Mouse (Mus musculus) liver, adult 2 months (tissue): ENCODE data around the gene 4930469K13Rik. TPM values are rescaled to one million over a fixed set of nuclear protein-coding genes. Genes with fewer than 3 reads are reported as not detected.

Source experiments
- DNase-seq: peaks from one replicate; pipeline ENCODE4 v3.0.0-alpha.2; 2011; ENCODE audit warnings: low read depth, low spot score; ENCODE audit errors: extremely low read depth
- H3K27ac ChIP-seq: fragments of 200-500 bp; replicated peaks from 2 replicates; pipeline ENCODE4 v1.5.1; 2012; ENCODE audit warnings: low read depth, mild to moderate bottlenecking, control low read depth, inconsistent platforms, low read length; ENCODE audit not compliant: insufficient read depth
- H3K27me3 ChIP-seq: fragments of 200-500 bp; 2 replicates; pipeline ENCODE4 v1.6.1; 2012; ENCODE audit warnings: mild to moderate bottlenecking, moderate library complexity, low read length, inconsistent platforms; ENCODE audit not compliant: control insufficient read depth, insufficient read depth
- H3K36me3 ChIP-seq: fragments of 200-500 bp; 2 replicates; pipeline ENCODE4 v1.6.1; 2012; ENCODE audit warnings: low read length, inconsistent platforms; ENCODE audit not compliant: control insufficient read depth, insufficient read depth
- H3K4me1 ChIP-seq: fragments of 200-500 bp; 2 replicates; pipeline ENCODE4 v1.6.1; 2011; ENCODE audit warnings: low read length; ENCODE audit not compliant: control insufficient read depth, insufficient read depth
- H3K4me3 ChIP-seq: fragments of 200-500 bp; 2 replicates; pipeline ENCODE4 v1.5.1; 2011; ENCODE audit warnings: low read depth, mild to moderate bottlenecking, control low read depth, low read length, moderate library complexity; ENCODE audit not compliant: insufficient read depth
- H3K79me2 ChIP-seq: fragments of 200-500 bp; 2 replicates; pipeline ENCODE4 v1.6.1; 2012; ENCODE audit warnings: inconsistent platforms, mild to moderate bottlenecking, low read length, moderate library complexity; ENCODE audit not compliant: control insufficient read depth, insufficient read depth
- H3K9ac ChIP-seq: fragments of 200-500 bp; 2 replicates; pipeline ENCODE4 v1.6.1; 2012; ENCODE audit warnings: low read depth, mild to moderate bottlenecking, control low read depth, inconsistent platforms, low read length
- CTCF ChIP-seq: fragments of 200-500 bp; IDR thresholded peaks from 2 replicates; pipeline ENCODE4 v1.5.1; 2011; ENCODE audit warnings: low read depth, low read length, control low read depth
- POLR2A ChIP-seq: fragments of 200-500 bp; IDR thresholded peaks from 2 replicates; pipeline ENCODE4 v1.6.1; 2011; ENCODE audit warnings: low read length, control low read depth; ENCODE audit not compliant: insufficient read depth; ENCODE audit errors: extremely low read depth
- WGBS: fragments of 180-500 bp; shearing (Covaris S2); methylation state at CpG from one replicate; pipeline ENCODE4 v1.1.7; 2018; 5-methylcytosine and 5-hydroxymethylcytosine counted together
- polyA plus RNA-seq: library from polyadenylated mRNA; depleted of rRNA; stranded (reverse); fragments of >200 nt; gene quantifications from 2 replicates; pipeline ENCODE4 v1.2.3, GENCODE M21; 2012
- total RNA-seq: library from RNA; depleted of rRNA; stranded (reverse); fragments of >200 nt; gene quantifications from 2 replicates; pipeline ENCODE4 v1.2.3, GENCODE M21; 2014

The 4930469K13Rik gene
- total and polyA plus RNA-seq, 2 experiments, result not detected

- Histone ChIP-seq H3K9ac (no peak overlapping the region), H3K27ac (no peak overlapping the region), H3K36me3 (no peaks in the 10 kb centered on the region)
Observed at GRCm38 (mm10) chr11:34008214-34008613, 90.1 kb downstream of the 4930469K13Rik start.

GRCm38 (mm10) chr11:34007616-34008015 is 90.7 kb downstream of the 4930469K13Rik start:
- DNase-seq, result no peak
- TF ChIP-seq POLR2A, result no peak
- no peak for TF ChIP-seq CTCF
- no peaks in the 10 kb centered on the region for H3K36me3 ChIP-seq
- no peak overlapping the region for H3K9ac ChIP-seq
- H3K27ac ChIP-seq, result no peak overlapping the region
- 89% methylated on average over 2 of the region's 2 CpGs for WGBS
- no peaks in the 10 kb centered on the region; the same call in 1 of the 2 replicates for H3K27me3 ChIP-seq
- no peak overlapping the region for H3K4me3 ChIP-seq
- H3K79me2 ChIP-seq, result no peaks in the 10 kb centered on the region
- H3K4me1 ChIP-seq, result no peaks in the 10 kb centered on the region; the same call in 1 of the 2 replicates

More at GRCm38 (mm10) chr11:34008214-34008613, 90.1 kb downstream of the 4930469K13Rik start:
- Histone ChIP-seq H3K4me3 (no peak overlapping the region), H3K79me2 (no peaks in the 10 kb centered on the region), H3K4me1 (no peaks in the 10 kb centered on the region; the same call in 1 of the 2 replicates), H3K27me3 (no peaks in the 10 kb centered on the region; the same call in 1 of the 2 replicates)
- 71% methylated on average over 11 of the region's 11 CpGs for WGBS
- DNase-seq, result peak; percentile 20
- TF ChIP-seq POLR2A, result no peak
- no peak for TF ChIP-seq CTCF

GRCm38 (mm10) chr11:34002593-34002965 is 95.8 kb downstream of the 4930469K13Rik start:
- Histone ChIP-seq H3K9ac (no peak overlapping the region), H3K27me3 (no peaks in the 10 kb centered on the region; the same call in 1 of the 2 replicates), H3K79me2 (no peaks in the 10 kb centered on the region), H3K4me3 (no peak overlapping the region), H3K27ac (no peak overlapping the region), H3K4me1 (no peaks in the 10 kb centered on the region), H3K36me3 (no peaks in the 10 kb centered on the region)
- TF ChIP-seq POLR2A (no peak), CTCF (no peak)
- DNase-seq, result no peak
- 67% methylated on average over 5 of the region's 5 CpGs for WGBS

GRCm38 (mm10) chr11:34001938-34002592 is 96.3 kb downstream of the 4930469K13Rik start:
- no peaks in the 10 kb centered on the region for H3K79me2 ChIP-seq
- TF ChIP-seq CTCF, result peak; percentile 64
- no peak for TF ChIP-seq POLR2A
- peak; percentile 3 for DNase-seq

GRCm38 (mm10) chr11:34000416-34000815 is 97.9 kb downstream of the 4930469K13Rik start:
- Histone ChIP-seq H3K36me3 (no peaks in the 10 kb centered on the region), H3K4me1 (no peaks in the 10 kb centered on the region), H3K27me3 (no peaks in the 10 kb centered on the region; the same call in 1 of the 2 replicates), H3K27ac (no peak overlapping the region), H3K4me3 (no peak overlapping the region), H3K79me2 (no peaks in the 10 kb centered on the region), H3K9ac (no peak overlapping the region)
- DNase-seq, result no peak
- no peak for TF ChIP-seq CTCF
- no peak for TF ChIP-seq POLR2A
- WGBS, result 70% methylated on average over 3 of the region's 3 CpGs

More at GRCm38 (mm10) chr11:34001938-34002592, 96.3 kb downstream of the 4930469K13Rik start:
- no peaks in the 10 kb centered on the region for H3K4me1 ChIP-seq
- no peaks in the 10 kb centered on the region for H3K36me3 ChIP-seq
- whole genome bisulfite sequencing, result 3% methylated on average over 5 of the region's 5 CpGs
- no peak overlapping the region for H3K9ac ChIP-seq
- no peaks in the 10 kb centered on the region; the same call in 1 of the 2 replicates for H3K27me3 ChIP-seq
- no peak overlapping the region for H3K27ac ChIP-seq
- H3K4me3 ChIP-seq, result no peak overlapping the region

GRCm38 (mm10) chr11:33998244-33998643 is 100.1 kb downstream of the 4930469K13Rik start:
- no peak overlapping the region for H3K9ac ChIP-seq
- no peaks in the 10 kb centered on the region for H3K27me3 ChIP-seq
- H3K4me1 ChIP-seq, result no peaks in the 10 kb centered on the region
- TF ChIP-seq CTCF (no peak), POLR2A (no peak)
- no peaks in the 10 kb centered on the region for H3K36me3 ChIP-seq
- DNase-seq, result no peak
- H3K79me2 ChIP-seq, result no peaks in the 10 kb centered on the region
- H3K27ac ChIP-seq, result no peak overlapping the region
- H3K4me3 ChIP-seq, result no peak overlapping the region
- 75% methylated on average over 10 of the region's 10 CpGs for WGBS
